Mouse (Mus musculus) C2C12 (cell line): Measurements from ENCODE around the gene Mpv17. TPM values are rescaled to one million over a fixed set of nuclear protein-coding genes. Genes with fewer than 3 reads are reported as not detected.

ENCODE experiments used
- H3K27me3 ChIP-seq: one replicate; pipeline ENCODE4 v1.6.1; 2011; ENCODE audit not compliant: control insufficient read depth, insufficient read depth, insufficient read length
- H3K36me3 ChIP-seq: one replicate; pipeline ENCODE4 v1.6.1; 2011; ENCODE audit not compliant: control insufficient read depth, insufficient read depth
- H3K4me3 ChIP-seq: one replicate; pipeline ENCODE4 v1.5.1; 2011; ENCODE audit warnings: mild to moderate bottlenecking, control low read depth; ENCODE audit not compliant: poor library complexity, insufficient read depth, severe bottlenecking
- H3K79me2 ChIP-seq: one replicate; pipeline ENCODE4 v1.6.1; 2011; ENCODE audit not compliant: control insufficient read depth, insufficient read depth
- H3K79me3 ChIP-seq: one replicate; pipeline ENCODE4 v1.6.1; 2011; ENCODE audit warnings: low read depth, control low read depth
- H3ac ChIP-seq: one replicate; pipeline ENCODE3; 2011; ENCODE audit warnings: low read depth; ENCODE audit not compliant: control insufficient read depth, insufficient read length
- CEBPB ChIP-seq: IDR thresholded peaks from one replicate; pipeline ENCODE4 v1.6.1; 2011; ENCODE audit warnings: low read depth, mild to moderate bottlenecking, control low read depth, moderate library complexity
- CTCF ChIP-seq: IDR thresholded peaks from one replicate; pipeline ENCODE4 v1.5.1; 2011; ENCODE audit not compliant: control insufficient read depth, insufficient read depth, insufficient read length
- FOSL1 ChIP-seq: IDR thresholded peaks from one replicate; pipeline ENCODE4 v1.8.0; 2011; ENCODE audit warnings: mild to moderate bottlenecking, low read length; ENCODE audit not compliant: poor library complexity, insufficient read depth, severe bottlenecking
- MAX ChIP-seq: IDR thresholded peaks from one replicate; pipeline ENCODE4 v1.6.1; 2011; ENCODE audit warnings: mild to moderate bottlenecking, control low read depth
- MYOD1 ChIP-seq: IDR thresholded peaks from one replicate; pipeline ENCODE4 v1.6.1; 2011; ENCODE audit warnings: low read depth; ENCODE audit not compliant: control insufficient read depth, insufficient read length
- MYOG ChIP-seq: IDR thresholded peaks from one replicate; pipeline ENCODE4 v1.6.1; 2011; ENCODE audit not compliant: control insufficient read depth, insufficient read length; ENCODE audit errors: extremely low read depth
- USF1 ChIP-seq: IDR thresholded peaks from one replicate; pipeline ENCODE4 v1.6.1; 2011; ENCODE audit warnings: low read depth, mild to moderate bottlenecking, control low read depth, moderate library complexity
- polyA plus RNA-seq: library from polyadenylated mRNA; unstranded; fragments of >200 nt; fragmentation: generic; extraction: Trizol; gene quantifications from one replicate; pipeline ENCODE4 v1.2.1, GENCODE M21; 2012; ENCODE audit warnings: missing spikeins

Gene Mpv17
- polyA plus RNA-seq, 1 experiment = 35.6 TPM

- H3K27me3 ChIP-seq = no peaks in the 10 kb centered on the region
- H3K79me2 ChIP-seq = peaks cover 23% of the 10 kb centered on the region
- TF ChIP-seq USF1 = no peak
- TF ChIP-seq FOSL1 = no peak
- no peak for TF ChIP-seq MYOD1
- no peak for TF ChIP-seq MYOG
- TF ChIP-seq CEBPB = no peak
- TF ChIP-seq CTCF = no peak
- no peak for TF ChIP-seq MAX
- no peak overlapping the region for H3ac ChIP-seq
- H3K36me3 ChIP-seq = peaks cover 82% of the 10 kb centered on the region
- no peak overlapping the region for H3K4me3 ChIP-seq
- peaks cover 10% of the 10 kb centered on the region for H3K79me3 ChIP-seq
Observed at GRCm38 (mm10) chr5:31199893-31200292, 45.8 kb upstream of the Mpv17 start.

GRCm38 (mm10) chr5:31199321-31199892, 45.4 kb upstream of the Mpv17 start:
- TF ChIP-seq FOSL1 = no peak
- peaks cover 28% of the 10 kb centered on the region for H3K79me2 ChIP-seq
- no peaks in the 10 kb centered on the region for H3K27me3 ChIP-seq
- H3K4me3 ChIP-seq = no peak overlapping the region
- peaks cover 82% of the 10 kb centered on the region for H3K36me3 ChIP-seq
- H3ac ChIP-seq = no peak overlapping the region
- peaks cover 15% of the 10 kb centered on the region for H3K79me3 ChIP-seq

GRCm38 (mm10) chr5:31198616-31199320, 44.7 kb upstream of the Mpv17 start:
- Histone ChIP-seq H3K4me3 (no peak overlapping the region), H3ac (no peak overlapping the region), H3K27me3 (no peaks in the 10 kb centered on the region), H3K79me3 (peaks cover 19% of the 10 kb centered on the region), H3K36me3 (peaks cover 80% of the 10 kb centered on the region), H3K79me2 (peaks cover 34% of the 10 kb centered on the region)
- TF ChIP-seq FOSL1 = no peak

DNA sequence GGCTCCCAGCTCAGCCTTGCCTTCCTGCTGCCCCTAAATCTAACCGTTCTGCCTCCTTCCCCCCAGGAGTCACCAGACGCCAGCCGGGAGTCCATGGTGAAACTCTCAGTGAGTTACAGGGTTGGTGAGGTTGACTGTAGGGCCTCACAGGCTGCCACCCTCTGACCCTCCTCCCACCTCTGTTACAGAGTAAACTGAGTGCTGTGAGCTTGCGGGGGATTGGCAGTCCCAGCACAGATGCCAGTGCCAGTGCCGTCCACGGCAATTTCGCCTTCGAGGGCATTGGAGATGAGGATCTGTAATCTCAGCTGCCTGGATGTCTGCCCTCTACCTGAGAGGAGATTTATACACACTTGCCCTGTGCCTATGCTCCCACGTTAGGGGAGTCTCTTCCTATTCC, 44.1 kb upstream of the Mpv17 start:
- Histone ChIP-seq H3K36me3 (peaks cover 78% of the 10 kb centered on the region), H3ac (no peak overlapping the region), H3K27me3 (no peaks in the 10 kb centered on the region), H3K79me2 (peaks cover 40% of the 10 kb centered on the region), H3K4me3 (no peak overlapping the region), H3K79me3 (peaks cover 21% of the 10 kb centered on the region)
- TF ChIP-seq MAX = no peak
- no peak for TF ChIP-seq MYOD1
- no peak for TF ChIP-seq CTCF
- TF ChIP-seq FOSL1 = no peak
- no peak for TF ChIP-seq USF1
- TF ChIP-seq MYOG = no peak
- no peak for TF ChIP-seq CEBPB

- TF ChIP-seq USF1 (no peak), MYOG (no peak), CTCF (no peak), FOSL1 (no peak), MAX (no peak)
- peaks cover 24% of the 10 kb centered on the region for H3K79me3 ChIP-seq
- H3K4me3 ChIP-seq = no peak overlapping the region
- H3K79me2 ChIP-seq = peaks cover 48% of the 10 kb centered on the region
- H3ac ChIP-seq = no peak overlapping the region
- no peaks in the 10 kb centered on the region for H3K27me3 ChIP-seq
- peaks cover 69% of the 10 kb centered on the region for H3K36me3 ChIP-seq
Observed at GRCm38 (mm10) chr5:31197072-31197471, 43.0 kb upstream of the Mpv17 start.

- Histone ChIP-seq H3K4me3 (no peak overlapping the region), H3K36me3 (peaks cover 69% of the 10 kb centered on the region), H3K79me3 (peaks cover 25% of the 10 kb centered on the region), H3ac (no peak overlapping the region), H3K79me2 (peaks cover 49% of the 10 kb centered on the region), H3K27me3 (no peaks in the 10 kb centered on the region)
- TF ChIP-seq MYOG = no peak
- no peak for TF ChIP-seq CTCF
- TF ChIP-seq MYOD1 = no peak
- no peak for TF ChIP-seq FOSL1
- TF ChIP-seq CEBPB = no peak
- no peak for TF ChIP-seq MAX
- TF ChIP-seq USF1 = no peak
Observed at GRCm38 (mm10) chr5:31196207-31196606, 42.2 kb upstream of the Mpv17 start.
